21 mouse cellular contexts compared by ENCODE assay signal in the genomic region with DNA sequence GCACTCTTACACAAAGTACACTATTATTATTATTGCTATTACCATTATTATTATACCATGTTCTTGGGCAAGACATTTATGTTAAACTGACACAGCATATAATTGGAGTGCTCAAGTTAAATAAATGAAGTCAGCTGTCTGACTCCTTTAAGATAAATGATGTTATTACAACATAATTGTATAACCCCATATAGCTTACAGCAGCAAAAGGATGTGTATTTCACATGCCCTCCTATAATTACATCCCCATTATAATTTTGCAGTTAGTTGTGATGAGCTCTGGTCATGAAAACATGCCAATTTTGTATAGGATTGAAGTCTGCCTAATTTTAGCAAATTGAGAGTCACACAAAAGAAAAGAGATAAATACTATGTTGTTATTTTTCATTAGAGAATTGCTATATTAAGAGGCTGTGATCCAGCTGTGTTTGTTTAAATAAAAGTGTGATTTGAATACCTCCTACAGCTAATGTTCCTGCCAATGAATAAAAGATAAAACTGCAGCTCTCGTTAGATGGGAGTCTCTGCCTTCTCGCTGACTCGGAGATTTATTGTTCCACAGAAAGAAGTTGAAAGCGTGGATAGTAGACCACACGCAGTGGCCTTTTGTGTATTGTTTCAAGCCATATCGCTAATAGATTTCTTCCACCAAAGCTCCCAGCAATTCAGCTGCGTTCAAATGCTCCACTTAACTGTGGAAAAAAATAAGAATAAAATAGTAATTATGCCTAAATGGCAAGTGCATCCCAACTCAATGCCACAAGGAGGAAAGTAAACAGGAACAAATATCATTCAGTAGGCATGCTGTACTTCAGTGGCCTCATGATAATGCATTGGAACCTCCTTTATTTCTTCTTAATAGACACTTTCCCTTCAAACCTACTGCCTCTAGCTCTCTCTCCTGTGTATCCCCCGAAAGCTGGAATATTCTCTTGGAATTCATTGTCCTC.
DNase-seq lines count a peak whose midpoint lies in the region; ATAC-seq and TF ChIP-seq lines count a peak whose summit lies in the region.
"Had no signal": no experiment of that assay in that cellular context is flagged by ENCODE, and none has a peak within 500 bp of the region (broad histone marks: within the 10 kb centered on the region; RNA-seq: fewer than 3 reads in every experiment).

No protein-coding gene starts in this region.

- no peak overlapping the region for H3K4me2 ChIP-seq in lung, embryonic 14.5 days
- no peak overlapping the region for H3K4me2 ChIP-seq in forebrain, embryonic 13.5 days
- no peak overlapping the region for H3K4me2 ChIP-seq in hindbrain, embryonic 13.5 days
- no peak overlapping the region for H3K4me2 ChIP-seq in neural tube, embryonic 13.5 days
- no peak overlapping the region for H3K4me2 ChIP-seq in heart, embryonic 12.5 days
- H3K4me2 ChIP-seq: limb, embryonic 12.5 days; liver, embryonic 13.5 days had no signal

- H3K4me3 ChIP-seq in lung, embryonic 14.5 days (ENCODE audit: low read depth, low read length): no peak overlapping the region
- H3K4me3 ChIP-seq in forebrain, embryonic 13.5 days: no peak overlapping the region
- H3K4me3 ChIP-seq in hindbrain, embryonic 13.5 days: no peak overlapping the region
- H3K4me3 ChIP-seq in neural tube, embryonic 13.5 days: no peak overlapping the region
- H3K4me3 ChIP-seq in heart, embryonic 12.5 days: no peak overlapping the region
- H3K4me3 ChIP-seq in layer of hippocampus, adult 2 months: no peak overlapping the region
- H3K4me3 ChIP-seq: erythroblast, embryonic 14.5 days; heart, embryonic 10.5 days; limb, embryonic 12.5 days; liver, embryonic 13.5 days; megakaryocyte, embryonic 14.5 days had no signal

- no peaks in the 10 kb centered on the region for H3K4me1 ChIP-seq in lung, embryonic 14.5 days (ENCODE audit: insufficient read depth)
- peaks cover 7% of the 10 kb centered on the region; the same call in 1 of the 2 replicates for H3K4me1 ChIP-seq in forebrain, embryonic 13.5 days
- peaks cover 8% of the 10 kb centered on the region for H3K4me1 ChIP-seq in hindbrain, embryonic 13.5 days (replicated peaks)
- H3K4me1 ChIP-seq in neural tube, embryonic 13.5 days (replicated peaks): peaks cover 12% of the 10 kb centered on the region
- peaks cover 9% of the 10 kb centered on the region; the same call in 1 of the 2 replicates for H3K4me1 ChIP-seq in heart, embryonic 12.5 days (replicated peaks)
- H3K4me1 ChIP-seq: heart, embryonic 10.5 days; liver, embryonic 13.5 days; megakaryocyte, embryonic 14.5 days had no signal

- H3K27ac ChIP-seq in lung, embryonic 14.5 days (ENCODE audit: low read depth): no peak overlapping the region
- H3K27ac ChIP-seq in forebrain, embryonic 13.5 days: no peak overlapping the region
- H3K27ac ChIP-seq in hindbrain, embryonic 13.5 days: no peak overlapping the region
- no peak overlapping the region for H3K27ac ChIP-seq in neural tube, embryonic 13.5 days (replicated peaks)
- H3K27ac ChIP-seq in heart, embryonic 12.5 days (ENCODE audit: poor library complexity, severe bottlenecking): no peak overlapping the region
- H3K27ac ChIP-seq in layer of hippocampus, adult 2 months: no peak overlapping the region
- H3K27ac ChIP-seq: heart, embryonic 10.5 days; limb, embryonic 12.5 days; liver, embryonic 13.5 days had no signal

- peak; percentile 62 for DNase-seq in lung, embryonic 14.5 days
- DNase-seq in lung, postnatal 14 days: no peak
- DNase-seq in gastrocnemius, postnatal 25 days: no peak
- DNase-seq in layer of hippocampus, adult 2 months (ENCODE audit: low spot score in 2 of 2): no peak
- DNase-seq: adrenal gland, postnatal 14 days; cerebellum, adult 9-11 months; heart, postnatal 4 days; liver, embryonic 13.5 days; lung, postnatal 10 days; thymus, postnatal 36 days had no signal

- no peak for TF ChIP-seq CTCF in lung, embryonic 14.5 days (IDR thresholded peaks at IDR 0.05; ENCODE audit: low read depth)
- TF ChIP-seq CTCF in layer of hippocampus, adult 2 months (conservative IDR thresholded peaks at IDR 0.05): no peak

- no peak overlapping the region for H3K9ac ChIP-seq in lung, embryonic 14.5 days
- H3K9ac ChIP-seq in forebrain, embryonic 13.5 days: no peak overlapping the region
- H3K9ac ChIP-seq in hindbrain, embryonic 13.5 days: no peak overlapping the region
- H3K9ac ChIP-seq in neural tube, embryonic 13.5 days: no peak overlapping the region
- no peak overlapping the region for H3K9ac ChIP-seq in heart, embryonic 12.5 days
- H3K9ac ChIP-seq: limb, embryonic 12.5 days; liver, embryonic 13.5 days had no signal

- H3K27me3 ChIP-seq in lung, embryonic 14.5 days (ENCODE audit: insufficient read depth, low read length): no peaks in the 10 kb centered on the region
- H3K27me3 ChIP-seq in forebrain, embryonic 13.5 days: peaks cover 2% of the 10 kb centered on the region; the same call in 1 of the 2 replicates
- H3K27me3 ChIP-seq in hindbrain, embryonic 13.5 days: no peaks in the 10 kb centered on the region
- H3K27me3 ChIP-seq in neural tube, embryonic 13.5 days: no peaks in the 10 kb centered on the region; the same call in 1 of the 2 replicates
- no peaks in the 10 kb centered on the region for H3K27me3 ChIP-seq in heart, embryonic 12.5 days (replicated peaks)
- H3K27me3 ChIP-seq: limb, embryonic 12.5 days; liver, embryonic 13.5 days; megakaryocyte, embryonic 14.5 days; Patski had no signal

- 41% methylated on average over 8 of the region's 8 CpGs for WGBS in lung, embryonic 14.5 days
- 9% methylated on average over 8 of the region's 8 CpGs for WGBS in forebrain, embryonic 13.5 days
- WGBS in hindbrain, embryonic 13.5 days: 20% methylated on average over 8 of the region's 8 CpGs
- WGBS in neural tube, embryonic 13.5 days: 10% methylated on average over 8 of the region's 8 CpGs
- 76% methylated on average over 8 of the region's 8 CpGs for WGBS in heart, embryonic 12.5 days

- no peaks in the 10 kb centered on the region for H3K36me3 ChIP-seq in lung, embryonic 14.5 days (ENCODE audit: insufficient read depth)
- no peaks in the 10 kb centered on the region for H3K36me3 ChIP-seq in forebrain, embryonic 13.5 days (ENCODE audit: poor library complexity, severe bottlenecking)
- H3K36me3 ChIP-seq in hindbrain, embryonic 13.5 days: no peaks in the 10 kb centered on the region
- H3K36me3 ChIP-seq in neural tube, embryonic 13.5 days: no peaks in the 10 kb centered on the region
- H3K36me3 ChIP-seq in heart, embryonic 12.5 days: no peaks in the 10 kb centered on the region
- H3K36me3 ChIP-seq: heart, embryonic 10.5 days; limb, embryonic 12.5 days; liver, embryonic 13.5 days had no signal

- ATAC-seq in lung, embryonic 14.5 days (ENCODE audit: insufficient read depth): peak; percentile 45; the same call in 1 of the 2 replicates
- ATAC-seq in forebrain, embryonic 13.5 days: peak; percentile 84
- peak; percentile 52; the same call in 1 of the 2 replicates for ATAC-seq in hindbrain, embryonic 13.5 days (ENCODE audit: low FRiP score)
- peak; percentile 82 for ATAC-seq in neural tube, embryonic 13.5 days (ENCODE audit: low read depth)
- no peak for ATAC-seq in heart, embryonic 12.5 days (ENCODE audit: insufficient number of reproducible peaks, low FRiP score)
- ATAC-seq: activated CD4-positive, CD25-positive, alpha-beta regulatory T cell, adult 4 months; intestine, postnatal 0 days; Patski had no signal

- H3K9me3 ChIP-seq in lung, embryonic 14.5 days (ENCODE audit: low read depth, low read length): no peaks in the 10 kb centered on the region
- H3K9me3 ChIP-seq in forebrain, embryonic 13.5 days (replicated peaks): no peaks in the 10 kb centered on the region
- H3K9me3 ChIP-seq in hindbrain, embryonic 13.5 days: no peaks in the 10 kb centered on the region
- H3K9me3 ChIP-seq in neural tube, embryonic 13.5 days: no peaks in the 10 kb centered on the region
- H3K9me3 ChIP-seq in heart, embryonic 12.5 days (replicated peaks): no peaks in the 10 kb centered on the region
- H3K9me3 ChIP-seq: heart, embryonic 10.5 days; limb, embryonic 12.5 days; liver, embryonic 13.5 days; megakaryocyte, embryonic 14.5 days had no signal
